Mouse (Mus musculus): ENCODE data around the gene Gak. TPM values are rescaled to one million over a fixed set of nuclear protein-coding genes. Genes with fewer than 3 reads are reported as not detected.
A peak's percentile ranks its signal among the peaks of the same experiment; 100 is the strongest.

The Gak gene
- polyA plus RNA-seq, 1 experiment from 2014 or later, result 75.7 TPM

- Histone ChIP-seq H3K4me1 (ENCODE audit: control insufficient read depth, insufficient read depth, low read length) (peaks cover 8% of the 10 kb centered on the region), H3K4me2 (ENCODE audit: low read depth, low read length) (peak overlapping the region; percentile 63), H3K4me3 (ENCODE audit: low read length) (peak overlapping the region; percentile 38; the same call in 1 of the 2 replicates), H3K36me3 (ENCODE audit: control insufficient read depth, insufficient read depth, low read length) (no peaks in the 10 kb centered on the region), H3K27ac (ENCODE audit: low read length) (no peak overlapping the region), H3K9me3 (ENCODE audit: control insufficient read depth, low read length) (no peaks in the 10 kb centered on the region), H3K9ac (ENCODE audit: low read depth, low read length) (no peak overlapping the region), H3K27me3 (replicated peaks; ENCODE audit: control insufficient read depth, insufficient read depth, low read length) (peaks cover 24% of the 10 kb centered on the region)
- 11% methylated on average over 7 of the region's 7 CpGs for WGBS
- no peak for ATAC-seq
These were observed 80.4 kb downstream of the Gak start for GRCm38 (mm10) chr5:108549137-108549488.

GRCm38 (mm10) chr5:108547636-108548035, 81.9 kb downstream of the Gak start:
- no peaks in the 10 kb centered on the region for H3K36me3 ChIP-seq (ENCODE audit: control insufficient read depth, insufficient read depth, low read length)
- peaks cover 24% of the 10 kb centered on the region for H3K27me3 ChIP-seq (replicated peaks; ENCODE audit: control insufficient read depth, insufficient read depth, low read length)
- no peak for ATAC-seq
- no peak overlapping the region for H3K4me2 ChIP-seq (ENCODE audit: low read depth, low read length)
- no peak overlapping the region for H3K4me3 ChIP-seq (ENCODE audit: low read length)
- H3K27ac ChIP-seq (ENCODE audit: low read length), result no peak overlapping the region
- peaks cover 8% of the 10 kb centered on the region for H3K4me1 ChIP-seq (ENCODE audit: control insufficient read depth, insufficient read depth, low read length)
- 88% methylated on average over 5 of the region's 5 CpGs for WGBS
- no peak overlapping the region for H3K9ac ChIP-seq (ENCODE audit: low read depth, low read length)
- H3K9me3 ChIP-seq (ENCODE audit: control insufficient read depth, low read length), result no peaks in the 10 kb centered on the region

- 62% methylated on average over 7 of the region's 7 CpGs for WGBS
- no peaks in the 10 kb centered on the region; the same call in 1 of the 2 replicates for H3K27me3 ChIP-seq (replicated peaks; ENCODE audit: control insufficient read depth, insufficient read depth, low read length)
- no peaks in the 10 kb centered on the region for H3K9me3 ChIP-seq (ENCODE audit: control insufficient read depth, low read length)
- no peak overlapping the region for H3K4me3 ChIP-seq (ENCODE audit: low read length)
- no peak overlapping the region for H3K9ac ChIP-seq (ENCODE audit: low read depth, low read length)
- no peaks in the 10 kb centered on the region for H3K36me3 ChIP-seq (ENCODE audit: control insufficient read depth, insufficient read depth, low read length)
- no peak overlapping the region for H3K27ac ChIP-seq (ENCODE audit: low read length)
- no peak for ATAC-seq
- no peak overlapping the region for H3K4me2 ChIP-seq (ENCODE audit: low read depth, low read length)
- H3K4me1 ChIP-seq (ENCODE audit: control insufficient read depth, insufficient read depth, low read length), result no peaks in the 10 kb centered on the region
These were observed 85.9 kb downstream of the Gak start for GRCm38 (mm10) chr5:108543516-108544291.

- Histone ChIP-seq H3K9me3 (ENCODE audit: control insufficient read depth, low read length) (0 out of 2 replicates have a peak, but pooled peaks cover 6% of the 10 kb centered on the region), H3K4me3 (ENCODE audit: low read length) (no peak overlapping the region), H3K36me3 (ENCODE audit: control insufficient read depth, insufficient read depth, low read length) (no peaks in the 10 kb centered on the region), H3K9ac (ENCODE audit: low read depth, low read length) (no peak overlapping the region), H3K4me2 (ENCODE audit: low read depth, low read length) (no peak overlapping the region), H3K27ac (ENCODE audit: low read length) (no peak overlapping the region), H3K27me3 (replicated peaks; ENCODE audit: control insufficient read depth, insufficient read depth, low read length) (no peaks in the 10 kb centered on the region), H3K4me1 (ENCODE audit: control insufficient read depth, insufficient read depth, low read length) (no peaks in the 10 kb centered on the region)
- no peak for ATAC-seq
- 95% methylated on average over 2 of the region's 2 CpGs for WGBS
These were observed 95.4 kb downstream of the Gak start for GRCm38 (mm10) chr5:108534188-108534587.

GRCm38 (mm10) chr5:108522597-108522996, 107.0 kb downstream of the Gak start:
- Histone ChIP-seq H3K4me2 (ENCODE audit: low read depth, low read length) (no peak overlapping the region), H3K9me3 (ENCODE audit: control insufficient read depth, low read length) (no peaks in the 10 kb centered on the region), H3K27me3 (replicated peaks; ENCODE audit: control insufficient read depth, insufficient read depth, low read length) (no peaks in the 10 kb centered on the region), H3K4me3 (ENCODE audit: low read length) (no peak overlapping the region), H3K27ac (ENCODE audit: low read length) (no peak overlapping the region), H3K36me3 (ENCODE audit: control insufficient read depth, insufficient read depth, low read length) (no peaks in the 10 kb centered on the region), H3K4me1 (ENCODE audit: control insufficient read depth, insufficient read depth, low read length) (no peaks in the 10 kb centered on the region), H3K9ac (ENCODE audit: low read depth, low read length) (no peak overlapping the region)
- ATAC-seq, result no peak
- 84% methylated on average over 3 of the region's 3 CpGs for WGBS

GRCm38 (mm10) chr5:108521896-108522295, 107.7 kb downstream of the Gak start:
- WGBS, result 69% methylated on average over 3 of the region's 3 CpGs
- Histone ChIP-seq H3K9me3 (ENCODE audit: control insufficient read depth, low read length) (no peaks in the 10 kb centered on the region), H3K27ac (ENCODE audit: low read length) (no peak overlapping the region), H3K4me2 (ENCODE audit: low read depth, low read length) (no peak overlapping the region), H3K9ac (ENCODE audit: low read depth, low read length) (no peak overlapping the region), H3K36me3 (ENCODE audit: control insufficient read depth, insufficient read depth, low read length) (no peaks in the 10 kb centered on the region), H3K27me3 (replicated peaks; ENCODE audit: control insufficient read depth, insufficient read depth, low read length) (no peaks in the 10 kb centered on the region), H3K4me3 (ENCODE audit: low read length) (no peak overlapping the region), H3K4me1 (ENCODE audit: control insufficient read depth, insufficient read depth, low read length) (no peaks in the 10 kb centered on the region)
- ATAC-seq, result no peak

GRCm38 (mm10) chr5:108521016-108521415, 108.5 kb downstream of the Gak start:
- no peaks in the 10 kb centered on the region for H3K27me3 ChIP-seq (replicated peaks; ENCODE audit: control insufficient read depth, insufficient read depth, low read length)
- no peak overlapping the region for H3K4me3 ChIP-seq (ENCODE audit: low read length)
- H3K4me2 ChIP-seq (ENCODE audit: low read depth, low read length), result no peak overlapping the region
- H3K9me3 ChIP-seq (ENCODE audit: control insufficient read depth, low read length), result no peaks in the 10 kb centered on the region
- H3K36me3 ChIP-seq (ENCODE audit: control insufficient read depth, insufficient read depth, low read length), result no peaks in the 10 kb centered on the region
- H3K9ac ChIP-seq (ENCODE audit: low read depth, low read length), result no peak overlapping the region
- H3K4me1 ChIP-seq (ENCODE audit: control insufficient read depth, insufficient read depth, low read length), result no peaks in the 10 kb centered on the region
- no peak overlapping the region for H3K27ac ChIP-seq (ENCODE audit: low read length)
- ATAC-seq, result no peak
- WGBS, result 50% methylated on average over 2 of the region's 2 CpGs

- H3K4me1 ChIP-seq (ENCODE audit: control insufficient read depth, insufficient read depth, low read length), result no peaks in the 10 kb centered on the region
- ATAC-seq, result no peak
- no peak overlapping the region for H3K9ac ChIP-seq (ENCODE audit: low read depth, low read length)
- H3K4me3 ChIP-seq (ENCODE audit: low read length), result no peak overlapping the region
- no peak overlapping the region for H3K27ac ChIP-seq (ENCODE audit: low read length)
- H3K27me3 ChIP-seq (replicated peaks; ENCODE audit: control insufficient read depth, insufficient read depth, low read length), result no peaks in the 10 kb centered on the region
- 78% methylated on average over 7 of the region's 7 CpGs for WGBS
- no peaks in the 10 kb centered on the region for H3K36me3 ChIP-seq (ENCODE audit: control insufficient read depth, insufficient read depth, low read length)
- no peak overlapping the region for H3K4me2 ChIP-seq (ENCODE audit: low read depth, low read length)
- no peaks in the 10 kb centered on the region for H3K9me3 ChIP-seq (ENCODE audit: control insufficient read depth, low read length)
These were observed 109.4 kb downstream of the Gak start for GRCm38 (mm10) chr5:108520153-108520552.

Measured in intestine, embryonic 16.5 days (tissue).